Mouse (Mus musculus) CH12.LX (cell line): ENCODE measurements at regions not wholly inside any gene's neighbourhood (a gene's known extent, or its start where the extent isn't known, plus 50 kb on each side); places are given as distances from the start of the nearest gene placed in this dataset.

Experiments
- CTCF ChIP-seq, 2 experiments: IDR thresholded peaks in 1 of 2; conservative IDR thresholded peaks in 1 of 2; 2 replicates each; pipeline ENCODE4 v1.5.1; 2011 to 2012; ENCODE audit warnings: low read depth in 2 of 2, low read length in 2 of 2, improper control_type of control experiment in 1 of 2, inconsistent platforms in 1 of 2, mild to moderate bottlenecking in 1 of 2, moderate library complexity in 1 of 2
- EP300 ChIP-seq: IDR thresholded peaks from 2 replicates; pipeline ENCODE4 v1.6.1; 2011; ENCODE audit warnings: low read length, improper control_type of control experiment
- GABPA ChIP-seq: IDR thresholded peaks from 2 replicates; pipeline ENCODE4 v1.6.1; 2012; ENCODE audit warnings: low read depth, low read length, improper control_type of control experiment, inconsistent platforms; ENCODE audit not compliant: insufficient replicate concordance
- MEF2A ChIP-seq: IDR thresholded peaks from 2 replicates; pipeline ENCODE4 v1.6.1; 2014; ENCODE audit warnings: low read depth, mild to moderate bottlenecking, inconsistent platforms, low read length, improper control_type of control experiment, borderline replicate concordance
- POLR2A ChIP-seq: IDR thresholded peaks from 2 replicates; pipeline ENCODE4 v1.6.1; 2011; ENCODE audit warnings: low read depth, mild to moderate bottlenecking, improper control_type of control experiment, low read length
- RCOR1 ChIP-seq: conservative IDR thresholded peaks from 2 replicates; pipeline ENCODE4 v1.6.1; 2012; ENCODE audit warnings: low read depth, mild to moderate bottlenecking, inconsistent platforms, low read length, improper control_type of control experiment

DNA sequence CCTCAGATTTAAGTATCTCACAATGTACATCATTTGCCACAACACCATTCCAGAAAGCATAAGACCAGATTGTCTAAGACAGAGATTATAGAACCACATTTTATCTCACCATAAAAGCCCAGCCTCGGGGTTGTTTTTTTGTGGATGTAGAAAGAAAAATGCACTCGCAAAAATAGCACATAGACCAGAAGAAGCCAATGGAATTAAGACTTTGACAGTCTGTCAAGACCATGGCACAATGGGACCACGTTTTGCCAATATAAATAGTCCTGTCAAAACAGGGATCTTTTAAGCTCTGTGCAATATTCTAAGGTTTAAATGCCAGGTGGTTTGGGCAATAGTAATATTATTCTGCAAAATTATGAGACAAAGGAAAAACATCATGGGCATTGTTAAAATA lies 547.3 kb downstream of the Adgrl2 start:
- TF ChIP-seq GABPA (no peak), EP300 (no peak), POLR2A (no peak), CTCF (conservative IDR thresholded peaks at IDR 0.05 in 1 of 2, IDR thresholded peaks at IDR 0.05 in 1 of 2; ENCODE audit: low read depth in 2 of 2, low read length in 2 of 2) (no peak), RCOR1 (no peak), MEF2A (no peak)
